Mouse (Mus musculus) kidney, embryonic 15.5 days (tissue): Measurements from ENCODE around the gene Ros1. TPM values are rescaled to one million over a fixed set of nuclear protein-coding genes. Genes with fewer than 3 reads are reported as not detected.

Source experiments
- microRNA-seq: library from miRNA; unstranded; fragments of <30 nt; microRNA quantifications from one replicate; pipeline ENCODE4, GENCODE M21; 2016
- polyA plus RNA-seq: library from polyadenylated mRNA; unstranded; fragments of >200 nt; fragmentation: Nextera tagmentation; extraction: Ambion mirVana; gene quantifications from 2 replicates; pipeline ENCODE4 v1.2.1, GENCODE M21; 2015

Gene Ros1
- polyA plus RNA-seq, 1 experiment from 2014 or later: 1.9 TPM

Small RNAs within 50 kb of the gene (microRNA-seq; reads per million reads assigned to microRNA genes)
- gene Gm24084: not detected

Other genes with a start within 250 kb of the Ros1 start
- 1.9 and 2.8 TPM in 2 replicates for gene Vgll2, start 172.7 kb downstream of the Ros1 start, polyA plus RNA-seq
- 28.6 and 30.2 TPM in 2 replicates for gene Dcbld1, start 38.4 kb upstream of the Ros1 start, polyA plus RNA-seq
- not detected in 2 replicates for gene Gm26741, start 163.5 kb upstream of the Ros1 start, polyA plus RNA-seq
- 22.5 TPM in 2 replicates for gene Gopc, start 186.9 kb upstream of the Ros1 start, polyA plus RNA-seq
- not detected in 2 replicates for gene Nepn, start 193.7 kb upstream of the Ros1 start, polyA plus RNA-seq
- 15.9 and 16.6 TPM in 2 replicates for gene Nus1, start 222.3 kb upstream of the Ros1 start, polyA plus RNA-seq